Mouse (Mus musculus): ENCODE measurements around the gene Mgmt. TPM values are rescaled to one million over a fixed set of nuclear protein-coding genes. Genes with fewer than 3 reads are reported as not detected.

The Mgmt gene
- total RNA-seq, 1 experiment from 2014 or later: not detected

DNA sequence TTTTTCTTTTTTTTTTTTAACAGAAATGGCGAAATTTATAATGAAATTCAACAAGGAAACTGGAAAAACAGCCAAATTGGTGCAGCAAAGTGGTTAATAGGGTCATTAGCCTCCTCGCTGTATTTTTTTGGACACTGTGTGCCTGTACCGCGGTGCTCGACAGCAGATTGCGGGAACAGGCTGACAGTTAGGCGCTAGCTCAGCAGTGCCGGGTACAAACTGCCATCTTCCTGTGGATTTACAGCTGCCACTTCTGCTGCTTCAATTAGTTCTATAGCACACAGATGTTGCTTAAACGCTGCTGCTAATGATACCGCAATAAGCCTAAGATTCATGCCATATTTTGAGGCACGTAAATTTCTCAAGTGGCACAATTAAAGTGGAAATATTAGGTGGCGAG lies 252.7 kb downstream of the Mgmt start:
- ATAC-seq (replicated peaks; ENCODE audit: insufficient number of reproducible peaks, low FRiP score, low TSS enrichment, poor library complexity, severe bottlenecking): no peak

DNA sequence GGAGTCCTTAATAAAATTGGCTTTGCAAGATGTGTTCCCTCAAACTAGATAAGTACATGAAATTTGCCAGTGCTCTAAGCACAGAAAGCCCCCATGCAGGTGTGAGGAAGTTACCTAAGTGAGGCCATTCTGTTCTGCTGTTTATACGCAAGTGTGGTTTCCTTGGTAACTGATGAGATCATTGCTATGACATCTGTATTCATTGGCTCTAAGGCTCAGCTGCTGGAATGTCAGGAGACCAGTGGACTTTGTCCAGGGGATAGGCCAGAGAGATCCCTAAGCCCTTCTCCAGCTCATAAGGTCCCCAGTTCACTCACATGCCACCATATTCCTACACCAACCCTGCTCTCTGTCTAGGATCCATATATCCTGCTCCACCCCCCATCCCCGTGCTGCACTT lies 257.4 kb downstream of the Mgmt start:
- ATAC-seq (replicated peaks; ENCODE audit: insufficient number of reproducible peaks, low FRiP score, low TSS enrichment, poor library complexity, severe bottlenecking): no peak

DNA sequence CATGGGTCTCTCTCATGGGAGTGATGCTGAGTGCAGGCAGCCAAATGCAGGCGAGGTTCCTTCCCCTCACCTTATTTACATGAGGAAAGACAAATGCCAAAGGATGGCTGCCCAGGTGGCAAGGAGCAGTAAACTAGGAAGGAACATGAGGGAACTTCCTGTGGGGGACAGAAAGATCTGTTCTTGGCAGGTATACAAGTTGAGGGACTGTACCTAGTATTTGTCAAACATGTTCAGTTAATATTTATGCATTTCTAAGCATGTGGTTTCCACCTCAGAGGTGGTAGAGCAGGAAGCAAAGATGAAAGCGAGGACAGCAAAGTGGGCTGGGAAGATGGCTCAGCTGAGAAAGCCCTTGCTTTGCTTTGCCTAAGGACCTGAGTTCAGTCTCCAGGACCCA lies 260.2 kb downstream of the Mgmt start:
- ATAC-seq (replicated peaks; ENCODE audit: insufficient number of reproducible peaks, low FRiP score, low TSS enrichment, poor library complexity, severe bottlenecking): no peak

DNA sequence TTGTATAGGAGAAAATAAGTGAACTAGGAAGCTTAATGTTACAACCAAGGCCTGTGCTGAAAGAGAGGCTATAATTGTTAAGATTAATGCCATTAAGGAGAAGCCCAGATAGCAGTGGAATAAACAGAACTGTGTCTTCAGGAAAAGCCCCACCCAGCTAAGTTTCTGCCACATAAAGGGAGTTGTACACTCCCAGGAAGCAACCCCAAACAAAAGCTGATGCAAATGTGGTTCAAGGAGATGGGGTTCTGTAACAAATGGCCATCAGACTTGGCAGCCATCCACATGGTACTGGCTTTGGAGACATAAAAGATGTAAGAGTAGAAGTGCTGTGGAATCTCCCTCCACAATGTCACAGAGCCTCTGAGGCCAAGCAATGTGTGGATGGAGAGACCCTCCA lies 264.7 kb downstream of the Mgmt start:
- ATAC-seq (replicated peaks; ENCODE audit: insufficient number of reproducible peaks, low FRiP score, low TSS enrichment, poor library complexity, severe bottlenecking): no peak

DNA sequence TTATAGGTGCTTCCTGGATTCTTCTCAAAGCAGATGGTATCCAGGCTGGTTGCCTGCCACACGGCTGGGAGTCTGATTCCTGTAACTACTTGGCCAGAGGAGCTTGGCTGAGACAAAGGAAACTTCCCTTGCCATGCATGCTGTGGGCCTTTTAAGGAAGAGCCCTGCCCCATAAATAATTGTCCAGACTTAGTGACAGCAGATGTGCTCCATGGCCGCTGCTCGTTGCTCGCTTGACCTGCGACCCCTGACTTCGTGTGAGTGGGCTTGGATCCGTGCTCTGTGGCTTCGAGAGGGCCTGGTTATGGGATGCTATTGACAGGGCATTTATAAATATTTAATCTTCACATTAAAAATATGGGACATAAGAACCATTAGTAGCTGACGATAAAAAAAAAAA lies 277.9 kb downstream of the Mgmt start:
- ATAC-seq (replicated peaks; ENCODE audit: insufficient number of reproducible peaks, low FRiP score, low TSS enrichment, poor library complexity, severe bottlenecking): no peak
